Mouse (Mus musculus) gastrocnemius, adult 2 months (tissue): ENCODE data around the gene Diaph3. TPM values are rescaled to one million over a fixed set of nuclear protein-coding genes. Genes with fewer than 3 reads are reported as not detected.

Source experiments
- DNase-seq: peaks from one replicate; pipeline ENCODE4 v3.0.0; 2022
- H3K27ac ChIP-seq: fragments of 200-600 bp; 2 replicates; pipeline ENCODE4 v1.8.1; 2022; ENCODE audit warnings: mild to moderate bottlenecking
- H3K4me3 ChIP-seq: fragments of 200-600 bp; 2 replicates; pipeline ENCODE4 v1.8.1; 2022; ENCODE audit warnings: mild to moderate bottlenecking, moderate library complexity
- CTCF ChIP-seq: fragments of 200-600 bp; IDR thresholded peaks from 2 replicates; pipeline ENCODE4 v1.8.1; 2022; ENCODE audit warnings: antibody characterized with exemption, mild to moderate bottlenecking, moderate library complexity
- intact Hi-C: fragments of 180-260 bp; cut with DNase I; formaldehyde crosslinking; loops from one replicate; pipeline ENCODE4 v1.15.1; 2025
- microRNA-seq: library from miRNA; unstranded; fragments of <30 nt; microRNA quantifications from one replicate; pipeline ENCODE4 v1.2.0, GENCODE M21; 2021
- total RNA-seq, 2 experiments: library from RNA; stranded (reverse); gene quantifications; 2 replicates each; pipeline ENCODE4 v1.2.3; 2021

Diaph3 gene
- total RNA-seq, 2 experiments from 2014 or later = 0.08 TPM; not detected in 1

GRCm38 (mm10) chr14:86635594-86636140 is 505.4 kb downstream of the Diaph3 start:
- no peak for TF ChIP-seq CTCF
- Histone ChIP-seq H3K27ac (no peak overlapping the region), H3K4me3 (no peak overlapping the region)
- no peak for DNase-seq
- intact Hi-C loops = no loop called here

DNA sequence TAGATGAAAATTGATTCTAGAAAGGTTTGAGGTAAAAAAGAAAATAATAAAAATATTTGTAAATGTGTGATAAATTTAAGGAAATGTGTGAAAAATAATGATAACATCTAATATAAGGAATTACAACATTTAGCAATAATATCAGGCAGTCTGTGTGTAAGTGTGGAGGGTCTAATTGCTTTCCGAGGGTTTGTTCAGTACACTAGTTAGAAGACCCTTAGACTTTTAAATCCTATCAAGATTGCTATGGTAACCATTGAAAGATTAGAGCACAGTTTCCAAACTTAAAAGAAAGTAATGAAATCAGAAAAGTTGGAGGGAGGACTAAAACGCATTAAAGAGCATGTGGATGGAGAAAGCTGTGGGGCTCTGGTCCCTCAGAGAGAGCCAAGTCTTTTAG is 506.0 kb downstream of the Diaph3 start:
- intact Hi-C loops = no loop called here
- H3K4me3 ChIP-seq = no peak overlapping the region
- no peak for TF ChIP-seq CTCF
- DNase-seq = no peak
- H3K27ac ChIP-seq = no peak overlapping the region

GRCm38 (mm10) chr14:86633799-86634198 is 507.2 kb downstream of the Diaph3 start:
- Histone ChIP-seq H3K27ac (no peak overlapping the region), H3K4me3 (no peak overlapping the region)
- DNase-seq = no peak
- intact Hi-C loops = no loop called here
- TF ChIP-seq CTCF = no peak

DNA sequence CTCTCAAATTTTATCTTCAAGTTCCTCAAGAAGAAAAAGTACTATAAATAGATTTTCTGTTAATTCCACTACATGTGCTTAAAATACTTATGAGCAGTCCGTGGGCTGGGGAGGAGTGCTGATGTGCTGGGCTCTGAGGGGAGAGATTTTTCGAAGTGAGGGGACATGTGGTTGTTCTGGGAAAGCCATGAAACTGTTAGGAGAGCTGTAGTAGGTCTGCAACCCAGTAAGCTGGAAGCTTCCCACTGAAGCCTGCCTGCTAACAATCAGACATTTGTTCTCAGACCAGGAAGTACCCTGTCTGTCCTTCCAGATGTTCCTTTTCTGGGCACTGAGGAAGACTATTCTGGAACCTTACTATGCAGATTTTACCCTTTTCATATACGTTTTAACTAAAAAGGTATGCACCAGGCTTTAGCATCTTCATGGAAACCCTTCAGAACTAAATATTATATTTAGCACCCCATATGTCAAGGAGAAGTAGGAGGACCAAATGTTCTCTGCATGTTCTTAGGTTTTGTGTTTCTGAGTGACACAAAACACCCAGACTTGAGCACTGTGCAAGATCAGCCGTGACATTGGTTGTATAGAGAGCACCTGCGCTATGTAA is 516.1 kb downstream of the Diaph3 start:
- H3K27ac ChIP-seq = no peak overlapping the region
- TF ChIP-seq CTCF = no peak
- DNase-seq = no peak
- no peak overlapping the region for H3K4me3 ChIP-seq
- intact Hi-C loops = no loop called here

- no peak overlapping the region for H3K4me3 ChIP-seq
- no peak for TF ChIP-seq CTCF
- DNase-seq = no peak
- intact Hi-C loops = no loop called here
- no peak overlapping the region for H3K27ac ChIP-seq
Observed at GRCm38 (mm10) chr14:86619637-86620036, 521.4 kb downstream of the Diaph3 start.

Small RNAs within 50 kb of the gene (microRNA-seq; reads per million reads assigned to microRNA genes)
- not detected for gene Gm23438
